Mouse (Mus musculus): Measurements from ENCODE around the gene Chpf2. TPM values are rescaled to one million over a fixed set of nuclear protein-coding genes. Genes with fewer than 3 reads are reported as not detected.
A peak's percentile ranks its signal among the peaks of the same experiment; 100 is the strongest.

Gene Chpf2
- polyA plus RNA-seq, 2 experiments from 2014 or later = 8.3 to 17.8 TPM

GRCm38 (mm10) chr5:24591796-24592470 lies 5.4 kb downstream of the Chpf2 start:
- no peak for ATAC-seq

- ATAC-seq = no peak
Observed at GRCm38 (mm10) chr5:24592471-24593160, 6.1 kb downstream of the Chpf2 start.

- no peak for ATAC-seq
Observed at GRCm38 (mm10) chr5:24593230-24593629, 6.7 kb downstream of the Chpf2 start.

GRCm38 (mm10) chr5:24593928-24594327 lies 7.4 kb downstream of the Chpf2 start:
- ATAC-seq = no peak

GRCm38 (mm10) chr5:24594346-24594745 lies 7.8 kb downstream of the Chpf2 start:
- ATAC-seq = no peak

- no peak for ATAC-seq
Observed at GRCm38 (mm10) chr5:24595261-24595660, 8.7 kb downstream of the Chpf2 start.

- ATAC-seq = no peak
Observed at GRCm38 (mm10) chr5:24595786-24596380, 9.3 kb downstream of the Chpf2 start.

GRCm38 (mm10) chr5:24596519-24597171 lies 10.1 kb downstream of the Chpf2 start:
- peak; percentile 60 for ATAC-seq

- peak; percentile 65 for ATAC-seq
Observed at GRCm38 (mm10) chr5:24597221-24597728, 10.7 kb downstream of the Chpf2 start.

GRCm38 (mm10) chr5:24597901-24598569 lies 11.5 kb downstream of the Chpf2 start:
- ATAC-seq = no peak

GRCm38 (mm10) chr5:24598570-24599006 lies 12.0 kb downstream of the Chpf2 start:
- ATAC-seq = peak; percentile 12

GRCm38 (mm10) chr5:24599137-24599536 lies 12.6 kb downstream of the Chpf2 start:
- no peak for ATAC-seq

GRCm38 (mm10) chr5:24600236-24600635 lies 13.7 kb downstream of the Chpf2 start:
- ATAC-seq = no peak

- no peak for ATAC-seq
Observed at GRCm38 (mm10) chr5:24601071-24601835, 14.7 kb downstream of the Chpf2 start.

- ATAC-seq = no peak
Observed at GRCm38 (mm10) chr5:24601911-24602750, 15.6 kb downstream of the Chpf2 start.

- no peak for ATAC-seq
Observed at GRCm38 (mm10) chr5:24602751-24603343, 16.3 kb downstream of the Chpf2 start.

- ATAC-seq = no peak
Observed at GRCm38 (mm10) chr5:24603431-24604010, 17.0 kb downstream of the Chpf2 start.

GRCm38 (mm10) chr5:24604080-24604655 lies 17.6 kb downstream of the Chpf2 start:
- no peak for ATAC-seq

GRCm38 (mm10) chr5:24604656-24605100 lies 18.1 kb downstream of the Chpf2 start:
- ATAC-seq = no peak
